Mouse (Mus musculus) small intestine, adult 2 months (tissue): ENCODE data around the gene Paip2b. TPM values are rescaled to one million over a fixed set of nuclear protein-coding genes. Genes with fewer than 3 reads are reported as not detected.
"Not testable (repeated sequence)": the region's sequence is repeated elsewhere in the genome, so short reads cannot be mapped to it uniquely, and the experiment has no call there.

Source experiments
- H3K27ac ChIP-seq: fragments of 200-500 bp; 2 replicates; pipeline ENCODE4 v1.5.1; 2012; ENCODE audit warnings: low read depth, low read length, control low read depth, inconsistent platforms; ENCODE audit not compliant: insufficient read depth
- H3K27me3 ChIP-seq: fragments of 200-500 bp; 2 replicates; pipeline ENCODE4 v1.6.1; 2012; ENCODE audit warnings: mild to moderate bottlenecking, moderate library complexity, low read length, inconsistent platforms; ENCODE audit not compliant: control insufficient read depth, insufficient read depth
- H3K36me3 ChIP-seq: fragments of 200-500 bp; 2 replicates; pipeline ENCODE4 v1.6.1; 2012; ENCODE audit warnings: mild to moderate bottlenecking, low read length, control low read depth, inconsistent platforms; ENCODE audit not compliant: control insufficient read depth, insufficient read depth
- H3K4me1 ChIP-seq: fragments of 200-500 bp; 2 replicates; pipeline ENCODE4 v1.6.1; 2012; ENCODE audit warnings: low read length, inconsistent platforms, mixed read lengths; ENCODE audit not compliant: control insufficient read depth, insufficient read depth, insufficient read length
- H3K4me3 ChIP-seq: fragments of 200-500 bp; 2 replicates; pipeline ENCODE4 v1.5.1; 2012; ENCODE audit warnings: low read depth, mild to moderate bottlenecking, control low read depth, inconsistent platforms, low read length, moderate library complexity
- CTCF ChIP-seq: fragments of 200-500 bp; IDR thresholded peaks from 2 replicates; pipeline ENCODE4 v1.5.1; 2012; ENCODE audit warnings: low read depth, mild to moderate bottlenecking, control low read depth, inconsistent platforms, low read length, moderate library complexity, mixed read lengths; ENCODE audit not compliant: insufficient replicate concordance, insufficient read length; ENCODE audit errors: extremely low read depth
- POLR2A ChIP-seq: fragments of 200-500 bp; IDR thresholded peaks from 2 replicates; pipeline ENCODE4 v1.6.1; 2012; ENCODE audit warnings: low read depth, mild to moderate bottlenecking, control low read depth, inconsistent platforms, low read length, moderate library complexity
- WGBS: fragments of 180-500 bp; shearing (Covaris S2); methylation state at CpG from one replicate; pipeline ENCODE4 v1.1.7; 2018; 5-methylcytosine and 5-hydroxymethylcytosine counted together
- polyA plus RNA-seq: library from polyadenylated mRNA; depleted of rRNA; stranded (reverse); fragments of >200 nt; gene quantifications from 2 replicates; pipeline ENCODE4 v1.2.3, GENCODE M21; 2012

The Paip2b gene
- polyA plus RNA-seq, 1 experiment = 1.4 TPM

GRCm38 (mm10) chr6:83857476-83857875 is 25.9 kb upstream of the Paip2b start:
- Histone ChIP-seq H3K4me1 (peaks cover 2% of the 10 kb centered on the region; the same call in 1 of the 2 replicates), H3K27me3 (no peaks in the 10 kb centered on the region), H3K4me3 (no peak overlapping the region), H3K36me3 (no peaks in the 10 kb centered on the region), H3K27ac (no peak overlapping the region)
- no peak for TF ChIP-seq POLR2A
- no peak for TF ChIP-seq CTCF
- WGBS = 80% methylated on average over 5 of the region's 5 CpGs

- H3K4me3 ChIP-seq = no peak overlapping the region
- H3K36me3 ChIP-seq = no peaks in the 10 kb centered on the region
- WGBS = 75% methylated on average over 2 of the region's 2 CpGs
- no peaks in the 10 kb centered on the region; the same call in 1 of the 2 replicates for H3K27me3 ChIP-seq
- H3K4me1 ChIP-seq = no peaks in the 10 kb centered on the region
- TF ChIP-seq CTCF (no peak), POLR2A (no peak)
- H3K27ac ChIP-seq = no peak overlapping the region
Observed at GRCm38 (mm10) chr6:83849446-83849845, 17.9 kb upstream of the Paip2b start.

DNA sequence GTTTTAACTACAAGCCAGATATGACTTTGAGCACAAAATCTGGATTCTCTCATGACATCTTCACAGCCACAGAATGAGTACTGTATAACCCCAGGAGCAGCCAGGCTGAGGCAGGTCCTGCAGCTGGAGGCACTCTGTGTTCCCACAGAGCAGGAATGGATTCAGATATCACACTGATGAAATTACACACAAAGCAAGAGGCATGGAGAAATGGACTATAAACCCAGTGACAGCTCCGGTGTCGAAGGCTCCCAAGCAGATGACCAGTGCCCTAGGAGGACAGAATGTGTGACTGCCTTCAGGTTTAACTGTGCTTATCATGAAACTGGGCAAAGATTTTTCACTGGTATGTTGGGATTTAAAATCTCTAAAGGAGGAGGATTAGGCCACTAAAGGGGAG is 14.6 kb upstream of the Paip2b start:
- no peaks in the 10 kb centered on the region for H3K36me3 ChIP-seq
- WGBS = 88% methylated on average over 2 of the region's 2 CpGs
- H3K4me1 ChIP-seq = no peaks in the 10 kb centered on the region
- no peak overlapping the region for H3K27ac ChIP-seq
- H3K27me3 ChIP-seq = no peaks in the 10 kb centered on the region; the same call in 1 of the 2 replicates
- TF ChIP-seq POLR2A (no peak), CTCF (no peak)
- H3K4me3 ChIP-seq = no peak overlapping the region

DNA sequence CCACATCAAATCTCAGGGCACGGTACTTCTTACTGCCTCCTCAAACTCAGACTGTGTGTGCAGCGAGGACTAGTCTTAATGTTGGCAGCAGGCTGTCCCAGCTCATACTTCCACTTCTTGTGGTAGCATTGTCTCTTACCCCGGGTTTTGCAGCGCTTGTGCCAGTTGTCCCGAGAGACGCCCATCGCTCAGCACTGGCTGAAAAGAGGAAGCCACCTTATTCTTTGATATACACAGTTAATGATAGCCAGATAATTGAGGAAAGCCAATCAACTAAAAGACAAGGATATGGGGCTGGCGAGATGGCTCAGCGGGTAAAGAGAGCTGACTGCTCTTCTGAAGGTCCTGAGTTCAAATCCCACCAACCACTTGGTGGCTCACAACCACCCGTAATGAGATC is 13.4 kb upstream of the Paip2b start:
- no peak overlapping the region for H3K27ac ChIP-seq
- TF ChIP-seq POLR2A (no peak), CTCF (no peak)
- H3K4me3 ChIP-seq = no peak overlapping the region
- H3K27me3 ChIP-seq = no peaks in the 10 kb centered on the region; the same call in 1 of the 2 replicates
- H3K4me1 ChIP-seq = no peaks in the 10 kb centered on the region
- no peaks in the 10 kb centered on the region for H3K36me3 ChIP-seq
- 85% methylated on average over 10 of the region's 10 CpGs for WGBS

DNA sequence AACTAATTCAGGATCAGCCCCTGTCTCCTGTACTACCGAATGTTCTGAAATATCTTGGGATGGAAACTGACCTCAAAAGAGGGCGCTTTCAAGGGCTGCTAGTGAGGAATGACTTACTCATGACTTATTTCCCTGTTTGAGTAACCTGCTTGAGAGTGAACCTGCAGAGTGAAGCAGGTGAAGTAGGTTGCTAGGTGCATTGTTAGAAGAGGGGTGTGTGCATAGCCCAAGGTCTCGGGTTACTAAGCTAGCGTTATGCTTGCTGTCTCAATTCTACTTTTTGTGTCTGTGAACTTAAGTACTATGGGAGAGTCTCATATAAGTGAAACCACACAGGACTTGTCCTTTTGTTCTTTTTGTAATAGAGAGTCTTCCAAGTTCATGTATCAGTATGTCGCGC is 8.5 kb upstream of the Paip2b start:
- no peak overlapping the region for H3K27ac ChIP-seq
- no peak overlapping the region for H3K4me3 ChIP-seq
- H3K4me1 ChIP-seq = no peaks in the 10 kb centered on the region
- no peaks in the 10 kb centered on the region for H3K36me3 ChIP-seq
- TF ChIP-seq CTCF (no peak), POLR2A (no peak)
- H3K27me3 ChIP-seq = no peaks in the 10 kb centered on the region
- WGBS = 65% methylated on average over 6 of the region's 6 CpGs

GRCm38 (mm10) chr6:83838046-83838445 is 6.5 kb upstream of the Paip2b start:
- TF ChIP-seq CTCF = no peak
- no peak overlapping the region for H3K4me3 ChIP-seq
- no peaks in the 10 kb centered on the region for H3K27me3 ChIP-seq
- WGBS = 69% methylated on average over 2 of the region's 2 CpGs
- H3K27ac ChIP-seq = no peak overlapping the region
- H3K4me1 ChIP-seq = no peaks in the 10 kb centered on the region
- H3K36me3 ChIP-seq = no peaks in the 10 kb centered on the region

GRCm38 (mm10) chr6:83836826-83837225 is 5.3 kb upstream of the Paip2b start:
- H3K27me3 ChIP-seq = no peaks in the 10 kb centered on the region
- no peaks in the 10 kb centered on the region for H3K36me3 ChIP-seq
- no peak overlapping the region for H3K4me3 ChIP-seq
- TF ChIP-seq CTCF = no peak
- TF ChIP-seq POLR2A = no peak
- H3K27ac ChIP-seq = no peak overlapping the region
- H3K4me1 ChIP-seq = peaks cover 2% of the 10 kb centered on the region; the same call in 1 of the 2 replicates
- WGBS = 92% methylated on average over 2 of the region's 2 CpGs

- H3K4me1 ChIP-seq, H3K27ac ChIP-seq, H3K27me3 ChIP-seq, H3K4me3 ChIP-seq, H3K36me3 ChIP-seq: not testable (repeated sequence)
- 56% methylated on average over 1 of the region's 1 CpGs for WGBS
Observed at GRCm38 (mm10) chr6:83832393-83832792, 852 bp upstream of the Paip2b start.
